Mouse (Mus musculus) cerebellum, adult 9-10 months (tissue): ENCODE results near the gene Sh2d6.
"Not testable (repeated sequence)": the region's sequence is repeated elsewhere in the genome, so short reads cannot be mapped to it uniquely, and the experiment has no call there.

Experiments
- DNase-seq: peaks from one replicate; pipeline ENCODE4 v3.0.0; 2022

The Sh2d6 gene

DNA sequence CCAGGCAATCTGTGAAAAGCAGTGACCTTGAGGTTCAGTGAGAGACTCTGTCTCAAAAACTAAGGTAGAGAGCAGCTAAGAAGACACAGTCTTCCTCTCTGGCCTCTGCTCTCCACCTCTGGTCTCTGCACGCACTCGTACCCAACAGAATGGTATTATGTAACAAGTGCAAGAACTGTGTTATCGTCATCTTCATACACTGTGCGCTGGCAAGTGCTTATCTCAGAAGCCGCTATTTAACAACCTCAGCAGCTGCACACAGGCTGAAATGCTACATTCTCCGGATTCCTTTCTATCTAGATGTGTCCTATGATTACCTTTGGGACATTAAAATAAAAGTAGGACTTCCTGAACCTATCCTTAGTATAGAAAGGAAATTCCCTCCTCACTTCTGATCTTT lies 28.6 kb downstream of the Sh2d6 start:
- DNase-seq, result no peak

DNA sequence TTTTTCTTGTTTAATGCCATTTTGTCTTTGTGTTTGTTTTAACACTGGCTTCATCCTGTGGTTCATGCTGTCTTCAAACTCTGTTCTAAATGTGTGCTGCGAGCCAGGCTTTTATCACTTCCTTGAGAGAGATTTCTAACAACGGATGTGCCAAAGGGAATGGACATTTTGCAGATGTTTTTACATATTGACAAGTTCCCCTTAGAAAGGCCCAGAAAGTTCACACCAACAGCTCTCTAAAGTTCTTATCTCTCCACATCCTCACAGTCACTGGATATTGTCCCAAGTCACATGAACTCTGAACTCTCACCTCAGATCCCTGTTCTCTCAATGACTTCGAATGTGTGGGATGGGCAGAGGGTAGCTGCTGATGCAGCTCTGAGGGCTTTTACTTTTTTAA lies 30.4 kb downstream of the Sh2d6 start:
- DNase-seq, result no peak

DNA sequence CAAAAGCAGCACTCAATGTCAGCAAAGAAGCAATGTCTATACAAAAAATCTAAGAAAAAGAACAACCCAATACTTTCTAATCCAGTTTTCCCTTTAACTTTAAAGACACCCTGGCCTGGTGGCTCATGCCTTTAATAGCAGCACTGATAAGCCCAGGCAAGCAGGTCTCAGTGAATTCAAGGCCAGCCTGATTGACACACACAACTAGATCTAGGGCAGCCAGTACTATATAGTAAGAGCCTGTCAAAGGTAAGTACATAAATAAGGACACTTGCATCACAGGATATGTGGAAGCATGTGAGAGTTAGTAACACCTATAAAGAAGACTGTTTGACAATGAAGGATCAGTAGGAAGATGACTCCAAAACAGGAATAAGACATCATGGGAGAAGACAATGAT lies 32.0 kb downstream of the Sh2d6 start:
- no peak for DNase-seq

DNA sequence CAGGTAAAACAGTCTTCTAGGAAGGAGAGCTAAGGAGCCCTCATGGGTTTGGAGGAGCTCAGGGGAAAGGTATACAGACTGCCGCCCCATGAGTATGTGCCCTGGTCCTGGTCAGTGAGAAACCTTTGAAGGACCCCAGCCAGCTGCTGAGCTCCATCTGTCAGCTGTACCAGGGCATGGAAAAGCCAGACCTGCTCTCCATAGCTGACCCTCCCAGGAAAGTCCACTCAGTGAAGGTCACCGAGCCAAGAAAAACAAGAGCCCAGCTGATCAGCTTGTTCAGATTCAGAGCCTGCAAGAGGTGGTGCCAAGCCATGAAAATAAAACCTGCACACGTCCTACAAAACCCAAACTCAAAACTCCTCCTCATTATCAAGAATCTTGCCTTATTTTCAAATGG lies 32.7 kb downstream of the Sh2d6 start:
- no peak for DNase-seq

DNA sequence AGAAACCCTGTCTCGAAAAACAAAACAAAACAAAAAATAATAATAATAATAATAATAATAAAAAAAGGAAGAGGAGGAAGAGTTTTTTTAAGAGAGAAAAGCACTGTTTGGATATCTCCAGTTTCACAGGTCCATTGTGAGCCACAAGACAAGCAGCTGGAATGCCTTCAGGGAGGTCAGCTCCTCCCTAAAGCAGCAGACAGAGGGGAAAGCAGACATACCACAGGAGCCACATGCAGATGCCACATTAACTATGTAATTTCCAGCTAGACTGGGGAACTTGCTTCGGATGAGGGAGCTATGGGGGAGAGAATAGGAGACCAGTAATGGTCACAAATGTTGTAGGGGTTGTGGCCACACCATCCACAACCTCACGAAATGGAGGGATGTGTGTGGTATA lies 34.2 kb downstream of the Sh2d6 start:
- no peak for DNase-seq

DNA sequence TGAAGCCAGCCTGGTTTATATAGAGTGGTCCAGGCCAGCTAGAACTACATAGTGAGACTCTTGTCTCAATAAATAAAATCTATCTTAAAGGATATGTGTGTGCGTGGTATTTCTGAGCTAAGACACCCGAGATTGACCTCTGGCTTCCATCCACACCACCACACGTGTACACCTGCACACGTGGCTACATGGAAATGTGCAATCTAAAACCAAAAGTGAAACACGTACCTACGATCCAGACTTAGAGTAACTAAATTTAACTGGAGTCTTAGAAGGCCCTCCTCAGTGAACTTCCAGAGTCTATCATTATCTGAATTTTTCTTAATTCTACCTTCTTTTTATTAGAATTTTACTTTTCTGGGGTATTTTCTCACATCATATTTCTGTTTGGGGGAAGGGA lies 35.2 kb downstream of the Sh2d6 start:
- DNase-seq, result no peak

DNA sequence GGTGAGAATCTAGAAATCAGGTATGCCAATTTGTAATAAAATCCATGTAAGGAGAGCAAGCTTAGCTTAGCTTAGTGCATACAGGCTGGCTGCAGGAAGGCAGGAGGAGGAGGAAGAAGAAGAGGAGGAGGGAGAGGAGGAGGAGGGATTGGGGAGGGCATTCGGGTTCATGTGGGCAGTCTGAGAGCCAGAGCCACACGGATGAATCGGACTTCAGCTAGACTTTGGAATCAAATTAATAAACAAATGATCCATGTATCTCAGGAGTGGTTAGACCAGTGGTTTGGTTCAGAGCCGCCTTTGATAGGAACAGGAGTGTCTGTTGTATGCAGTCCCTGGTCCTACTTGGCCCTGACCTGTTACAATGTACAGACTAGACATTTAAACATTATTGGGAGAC lies 36.6 kb downstream of the Sh2d6 start:
- DNase-seq, result no peak

DNA sequence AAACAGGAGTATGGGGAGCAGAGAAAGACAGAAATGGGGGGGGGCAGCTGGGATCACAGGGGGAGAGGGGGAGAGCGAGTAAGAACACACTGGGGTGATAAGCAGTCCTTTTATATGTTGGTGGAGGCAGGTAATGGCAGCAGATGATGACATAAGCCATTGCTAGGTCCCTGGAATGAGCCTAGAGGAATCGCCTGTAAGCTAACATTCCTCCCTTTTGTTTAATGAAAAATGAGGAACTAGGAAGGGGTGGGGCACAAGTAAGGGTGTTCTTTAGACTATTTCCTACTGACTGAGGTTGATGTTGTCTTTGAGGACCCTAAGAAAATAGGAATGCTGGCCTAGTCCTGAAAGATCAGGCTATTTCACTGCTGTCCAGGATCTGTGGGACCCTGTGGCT lies 39.4 kb downstream of the Sh2d6 start:
- DNase-seq, result no peak

DNA sequence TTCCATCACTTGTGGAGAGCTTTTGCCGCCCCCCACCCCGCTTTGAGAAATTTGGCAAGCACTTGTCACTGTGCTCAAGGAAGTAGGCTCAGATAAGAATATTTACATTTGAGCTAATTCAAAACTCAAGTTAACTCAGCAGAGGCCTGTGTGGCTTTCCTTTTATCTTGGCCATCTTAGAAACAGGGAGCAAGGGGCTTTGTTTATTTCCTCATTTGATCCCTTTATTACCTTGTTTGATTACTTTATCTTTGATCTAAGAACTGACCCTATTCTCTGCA lies 41.1 kb downstream of the Sh2d6 start:
- no peak for DNase-seq

DNA sequence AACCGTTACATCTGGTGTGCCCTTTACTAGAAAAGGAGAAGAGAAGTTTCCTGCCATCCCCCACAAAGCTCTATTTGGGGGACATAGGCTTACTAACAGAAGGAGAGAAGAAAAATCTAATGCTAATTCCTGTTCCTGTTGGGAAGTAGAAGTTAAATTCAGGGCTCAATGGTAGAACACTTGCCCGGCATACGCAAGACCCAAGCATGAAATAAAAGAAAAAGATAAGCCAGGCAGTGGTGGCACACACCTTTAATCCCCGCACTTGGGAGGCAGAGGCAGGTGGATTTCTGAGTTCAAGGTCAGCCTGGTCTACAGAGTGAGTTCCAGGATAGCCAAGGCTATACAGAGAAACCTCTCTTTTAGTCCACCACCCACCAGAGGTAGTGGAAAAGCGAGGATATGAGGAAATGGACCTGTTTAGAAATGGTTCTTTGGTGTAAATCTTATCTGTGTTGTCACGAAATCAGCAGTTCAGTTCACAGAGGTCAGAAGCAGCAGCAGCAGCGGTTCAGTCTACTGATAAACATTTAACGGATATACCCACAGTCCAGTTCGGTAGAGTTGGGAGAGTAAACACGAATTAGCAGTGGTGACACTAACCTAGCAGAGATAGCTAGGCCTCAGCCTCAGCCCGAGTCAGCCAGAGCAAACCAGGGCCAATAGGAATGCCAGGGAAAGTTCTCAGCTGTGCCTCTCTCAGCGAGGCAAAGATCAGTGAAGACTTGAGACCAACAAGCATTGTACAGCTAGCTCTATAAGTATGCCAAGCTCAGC lies 41.7 kb downstream of the Sh2d6 start:
- DNase-seq, result no peak

DNA sequence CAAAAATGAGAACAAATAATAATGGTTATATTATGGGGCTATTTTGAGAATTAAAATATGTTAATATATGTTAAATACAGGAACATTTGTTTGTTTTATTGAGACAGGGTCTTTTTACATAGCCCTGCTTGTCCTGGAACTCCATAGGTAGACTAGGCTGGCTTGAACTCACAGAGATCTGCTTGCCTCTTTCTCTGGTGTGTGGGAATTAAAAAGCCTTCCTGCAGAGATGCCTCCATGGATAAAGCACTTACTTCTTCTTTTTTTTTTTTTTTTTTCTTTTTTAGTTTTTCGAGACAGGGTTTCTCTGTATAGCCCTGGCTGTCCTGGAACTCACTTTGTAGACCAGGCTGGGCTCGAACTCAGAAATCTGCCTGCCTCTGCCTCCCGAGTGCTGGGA lies 42.8 kb downstream of the Sh2d6 start:
- DNase-seq, result not testable (repeated sequence)

DNA sequence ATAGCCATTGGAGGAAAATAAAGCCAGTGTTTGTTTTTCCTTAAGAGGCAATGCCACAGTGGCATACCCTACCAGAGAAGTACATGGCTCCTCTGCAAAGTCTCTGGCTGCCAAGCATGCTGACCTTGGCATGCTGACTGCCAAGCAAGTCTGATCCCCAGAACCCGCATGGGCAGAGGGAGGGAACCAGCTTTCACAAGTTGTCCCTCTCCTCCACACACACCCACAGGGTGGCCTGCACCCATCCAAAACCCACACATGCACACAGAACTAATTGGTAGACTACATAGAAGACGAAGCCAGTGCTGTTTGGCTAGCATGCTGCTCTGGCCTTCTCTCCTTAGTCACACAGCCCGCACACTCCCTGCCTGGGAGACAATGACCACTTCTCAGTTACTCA lies 43.9 kb downstream of the Sh2d6 start:
- no peak for DNase-seq

DNA sequence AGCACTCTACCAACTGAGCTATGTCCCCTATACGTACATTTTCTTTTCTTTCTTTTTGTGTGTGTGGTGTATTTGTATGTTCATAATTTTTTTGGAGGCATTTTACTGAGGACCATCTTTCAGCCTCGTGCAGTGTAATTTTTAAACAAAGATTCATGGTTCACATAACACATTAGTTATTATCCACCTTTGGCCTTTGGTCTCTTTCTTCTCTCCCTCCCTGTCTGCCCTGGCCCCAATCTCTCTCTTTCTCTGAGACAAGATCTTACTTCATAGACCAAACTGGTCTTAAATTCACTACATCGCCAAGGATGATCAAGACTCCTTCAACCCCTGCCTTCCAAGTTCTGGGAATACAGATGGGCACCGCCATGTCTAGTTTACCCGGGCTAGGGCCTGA lies 44.7 kb downstream of the Sh2d6 start:
- DNase-seq, result no peak

DNA sequence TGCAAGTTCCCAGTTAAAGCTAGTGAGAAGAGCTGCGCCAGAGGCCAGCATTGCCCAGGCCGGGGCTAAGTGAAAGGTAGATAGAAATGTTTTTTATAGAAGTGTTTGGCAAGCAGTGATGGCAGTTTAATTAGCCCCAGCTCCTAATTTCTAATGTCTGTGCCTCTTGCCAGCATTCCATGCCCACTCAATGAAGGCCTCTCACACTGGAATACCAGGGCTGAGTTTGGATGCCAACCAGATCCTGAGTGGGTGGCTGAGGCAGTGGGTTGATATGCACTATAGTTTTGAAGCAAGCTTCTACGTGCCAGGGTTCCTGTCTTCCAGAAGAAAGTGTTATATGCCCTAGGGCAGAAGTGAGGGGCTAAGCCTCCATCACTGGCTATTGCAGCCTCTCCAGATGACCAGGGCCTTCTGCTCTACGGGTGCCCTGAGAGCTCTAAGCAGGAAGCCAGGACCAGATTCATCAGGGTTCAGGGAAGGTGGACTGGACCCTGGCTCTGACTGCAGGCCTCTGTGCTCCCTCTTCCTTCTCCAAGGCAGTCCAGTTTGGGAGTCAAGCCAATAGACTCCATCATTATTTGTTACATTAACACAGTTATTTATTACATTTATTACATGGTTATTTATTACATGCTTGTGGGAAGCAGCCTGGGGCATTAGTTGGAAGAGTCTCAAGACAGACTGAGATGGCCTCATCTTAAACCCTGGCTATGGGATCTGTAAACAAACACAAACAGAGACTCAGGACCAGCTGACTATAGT lies 46.1 kb downstream of the Sh2d6 start:
- no peak for DNase-seq

DNA sequence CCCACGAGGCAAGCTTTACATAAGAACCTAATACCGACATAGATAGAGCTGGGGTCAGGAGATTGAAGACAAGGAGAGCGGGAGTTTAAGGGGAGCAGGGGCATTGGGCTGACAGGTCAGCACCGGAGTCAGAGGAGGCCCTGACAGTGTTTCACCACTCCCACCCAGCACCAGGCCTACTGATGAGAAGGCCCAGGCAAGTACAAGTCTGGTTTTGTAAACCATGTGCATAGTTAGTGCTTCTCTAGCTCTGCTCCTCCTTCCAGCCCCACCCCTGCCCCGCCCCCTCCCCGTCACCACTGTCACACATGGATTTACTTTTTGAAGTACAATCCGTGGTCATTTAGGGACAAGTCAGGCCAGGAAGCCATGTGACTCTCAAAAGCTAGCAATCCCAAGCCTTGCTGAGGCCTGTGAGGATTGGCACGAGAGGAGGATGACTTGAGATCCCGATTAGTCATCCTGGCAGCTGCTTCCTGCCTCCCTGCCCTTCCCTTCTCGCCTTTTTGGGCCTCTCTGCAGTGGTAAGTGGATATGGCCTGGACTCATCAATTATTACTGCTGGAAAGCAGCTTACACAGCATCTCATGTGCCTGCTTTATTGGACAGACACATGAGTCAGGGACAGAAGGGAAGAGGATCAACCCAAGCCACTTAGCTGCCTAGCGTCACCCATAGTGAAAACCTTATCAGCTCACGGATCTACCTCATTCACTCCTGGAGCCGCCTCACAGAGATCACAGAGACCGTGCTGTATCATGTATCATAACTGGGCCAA lies 48.1 kb downstream of the Sh2d6 start:
- DNase-seq, result no peak

DNA sequence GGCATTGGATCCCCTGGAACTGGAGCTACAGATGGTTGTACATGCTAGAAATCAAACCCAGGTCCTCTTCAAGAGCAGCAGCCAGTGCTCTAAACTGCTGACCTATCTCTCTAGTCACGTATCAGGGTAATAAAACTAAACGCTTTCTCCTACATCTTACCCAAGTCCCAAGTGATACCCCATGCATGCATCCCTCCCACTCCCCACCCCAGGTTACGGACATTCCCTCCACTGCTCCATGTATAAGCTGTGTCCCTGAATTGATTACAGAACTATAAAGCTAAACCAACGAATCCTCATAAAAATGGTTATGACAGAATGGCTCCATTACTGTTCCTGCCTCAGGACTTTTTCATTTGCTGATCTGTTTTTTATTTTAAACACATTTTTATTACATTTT lies 55.3 kb downstream of the Sh2d6 start:
- DNase-seq, result no peak

DNA sequence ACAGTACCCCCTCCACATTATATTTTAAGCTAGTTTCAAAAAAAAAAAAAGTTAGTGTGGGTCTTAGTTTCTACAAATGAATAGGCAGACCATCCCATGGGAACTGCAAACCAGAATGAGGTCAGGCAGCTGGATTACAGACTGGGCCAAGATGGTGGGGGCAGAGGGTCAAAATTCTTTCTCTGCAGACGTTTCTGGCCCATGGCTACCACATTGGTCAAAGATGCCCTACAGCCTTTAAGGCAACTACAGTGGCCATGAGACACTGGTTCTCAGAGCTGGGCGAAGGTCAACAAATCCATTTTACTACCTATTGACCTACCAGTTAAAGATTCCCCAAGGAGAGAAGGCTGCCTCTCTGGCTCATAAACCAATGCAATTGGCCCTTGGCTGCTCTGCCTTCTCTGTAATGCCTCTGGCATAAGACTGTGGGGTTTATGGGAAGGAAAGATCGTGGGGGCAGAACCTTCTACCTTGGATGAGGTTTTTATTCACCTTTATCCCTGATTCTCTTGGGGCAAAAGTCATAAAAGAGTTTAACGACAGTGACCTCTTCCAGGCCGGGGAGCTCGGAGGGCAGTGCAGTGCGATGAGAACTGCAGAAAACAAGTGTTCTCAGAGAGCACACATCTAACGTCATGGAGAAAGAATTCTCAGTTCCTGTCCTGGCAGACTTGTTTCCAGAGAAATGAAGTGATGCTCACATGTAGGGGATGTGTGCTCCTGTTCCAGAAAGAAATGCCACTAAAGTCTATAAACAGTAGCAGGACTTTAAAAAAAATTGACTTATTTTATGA lies 55.9 kb downstream of the Sh2d6 start:
- DNase-seq, result no peak
